Mouse (Mus musculus): ENCODE measurements around the gene Ripor3.

The Ripor3 gene

GRCm38 (mm10) chr2:168028376-168028775 lies 18.0 kb upstream of the Ripor3 start:
- no peak for DNase-seq

- DNase-seq = peak; percentile 49
These were observed 16.0 kb upstream of the Ripor3 start for GRCm38 (mm10) chr2:168026467-168026866.

GRCm38 (mm10) chr2:168025882-168026281 lies 15.5 kb upstream of the Ripor3 start:
- DNase-seq = no peak

GRCm38 (mm10) chr2:168025174-168025573 lies 14.8 kb upstream of the Ripor3 start:
- DNase-seq = peak; percentile 80

GRCm38 (mm10) chr2:168023763-168024402 lies 13.5 kb upstream of the Ripor3 start:
- no peak for DNase-seq

GRCm38 (mm10) chr2:168019201-168019715 lies 8.8 kb upstream of the Ripor3 start:
- DNase-seq = peak; percentile 48

- peak; percentile 93 for DNase-seq
These were observed 6.6 kb upstream of the Ripor3 start for GRCm38 (mm10) chr2:168016951-168017391.

GRCm38 (mm10) chr2:168010893-168011292 lies 475 bp upstream of the Ripor3 start:
- no peak for DNase-seq

GRCm38 (mm10) chr2:168008132-168008531 lies 2.3 kb downstream of the Ripor3 start:
- no peak for DNase-seq

- no peak for DNase-seq
These were observed 3.9 kb downstream of the Ripor3 start for GRCm38 (mm10) chr2:168006489-168006888.

- peak; percentile 62 for DNase-seq
These were observed 4.8 kb downstream of the Ripor3 start for GRCm38 (mm10) chr2:168005616-168006015.

- DNase-seq = no peak
These were observed 5.4 kb downstream of the Ripor3 start for GRCm38 (mm10) chr2:168005005-168005404.

- no peak for DNase-seq
These were observed 6.0 kb downstream of the Ripor3 start for GRCm38 (mm10) chr2:168004369-168004768.

- peak; percentile 57 for DNase-seq
These were observed 7.0 kb downstream of the Ripor3 start for GRCm38 (mm10) chr2:168003431-168003830.

GRCm38 (mm10) chr2:168002884-168003283 lies 7.5 kb downstream of the Ripor3 start:
- no peak for DNase-seq

- DNase-seq = peak; percentile 36
These were observed 8.2 kb downstream of the Ripor3 start for GRCm38 (mm10) chr2:168002188-168002587.

GRCm38 (mm10) chr2:167999145-167999743 lies 11.2 kb downstream of the Ripor3 start:
- no peak for DNase-seq

- DNase-seq = no peak
These were observed 12.9 kb downstream of the Ripor3 start for GRCm38 (mm10) chr2:167997562-167997961.

- DNase-seq = no peak
These were observed 13.7 kb downstream of the Ripor3 start for GRCm38 (mm10) chr2:167996672-167997215.

- DNase-seq = no peak
These were observed 14.4 kb downstream of the Ripor3 start for GRCm38 (mm10) chr2:167995870-167996635.

- no peak for DNase-seq
These were observed 17.2 kb downstream of the Ripor3 start for GRCm38 (mm10) chr2:167993260-167993659.

- DNase-seq = peak; percentile 59
These were observed 21.1 kb downstream of the Ripor3 start for GRCm38 (mm10) chr2:167989310-167989709.

- no peak for DNase-seq
These were observed 22.8 kb downstream of the Ripor3 start for GRCm38 (mm10) chr2:167987640-167988039.

Data from lung, postnatal 36 days (tissue).